Mouse (Mus musculus): ENCODE data around the gene 2610528A11Rik.

GRCm38 (mm10) chr14:37112931-37113330 is 891 bp downstream of the 2610528A11Rik start:
- no peak for TF ChIP-seq POLR2A (IDR thresholded peaks at IDR 0.05; ENCODE audit: borderline replicate concordance, insufficient read depth, low read length)
- TF ChIP-seq CTCF (IDR thresholded peaks at IDR 0.05; ENCODE audit: borderline replicate concordance, insufficient read depth, low read depth, low read length) = no peak

All from cerebellum, adult 2 months (tissue).